Mouse (Mus musculus) liver, adult 2 months (tissue): ENCODE measurements around the gene Ugt1a10.

Experiments used
- CTCF ChIP-seq: fragments of 200-500 bp; IDR thresholded peaks from 2 replicates; pipeline ENCODE4 v1.5.1; 2011; ENCODE audit warnings: low read depth, low read length, control low read depth
- POLR2A ChIP-seq: fragments of 200-500 bp; IDR thresholded peaks from 2 replicates; pipeline ENCODE4 v1.6.1; 2011; ENCODE audit warnings: low read length, control low read depth; ENCODE audit not compliant: insufficient read depth; ENCODE audit errors: extremely low read depth

DNA sequence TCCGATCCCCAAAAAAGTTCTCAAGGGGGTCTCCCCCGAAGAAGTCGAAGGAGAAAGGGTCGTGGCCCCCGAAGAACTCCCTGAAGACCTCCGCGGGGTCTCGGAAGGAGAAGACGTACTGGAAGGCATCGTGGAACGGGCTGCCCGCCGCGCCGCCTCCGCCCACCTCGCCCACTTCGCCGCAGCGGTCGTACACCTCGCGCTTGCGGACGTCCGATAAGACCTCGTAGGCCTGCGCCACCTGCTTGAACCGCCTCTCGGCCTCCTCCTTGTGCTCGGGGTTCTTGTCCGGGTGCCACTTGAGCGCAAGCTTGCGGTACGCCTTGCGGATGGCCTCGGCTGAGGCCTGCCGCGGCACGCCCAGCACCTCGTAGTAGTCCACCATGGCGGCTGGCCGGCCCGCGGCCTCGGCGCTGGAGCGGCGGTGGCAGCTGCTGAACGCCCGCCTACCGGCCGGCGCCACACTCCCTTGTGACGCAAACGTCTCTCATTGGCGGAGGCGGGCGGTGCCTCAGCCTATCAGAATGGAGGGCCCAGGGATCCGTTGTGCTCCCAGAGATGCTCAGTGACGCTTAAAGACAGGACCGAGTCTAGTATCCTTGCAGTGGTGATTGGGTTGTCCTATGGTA is 150.2 kb downstream of the Ugt1a10 start, which contains the start of gene Dnajb3:
- TF ChIP-seq POLR2A: no peak
- no peak for TF ChIP-seq CTCF
